Mouse (Mus musculus) lung, embryonic 14.5 days (tissue): ENCODE data around the gene Trim65. TPM values are rescaled to one million over a fixed set of nuclear protein-coding genes. Genes with fewer than 3 reads are reported as not detected.
A peak's percentile ranks its signal among the peaks of the same experiment; 100 is the strongest.

Experiments
- ATAC-seq: fragments of 200-750 bp; cut with Nextera tagmentation; 2 replicates; pipeline ENCODE4 v1.8.0; 2017; ENCODE audit warnings: mild to moderate bottlenecking, moderate TSS enrichment, moderate library complexity; ENCODE audit not compliant: insufficient read depth
- DNase-seq: peaks from one replicate; pipeline ENCODE4 v3.0.0-alpha.2; 2015
- H3K27ac ChIP-seq: fragments of 300-500 bp; sonication (generic); 2 replicates; pipeline ENCODE4 v1.5.1; 2014; ENCODE audit warnings: low read depth, mild to moderate bottlenecking, moderate library complexity
- H3K27me3 ChIP-seq: fragments of 300-500 bp; sonication (generic); 2 replicates; pipeline ENCODE4 v1.6.1; 2014; ENCODE audit warnings: low read length, control low read depth; ENCODE audit not compliant: insufficient read depth
- H3K36me3 ChIP-seq: fragments of 300-500 bp; sonication (generic); 2 replicates; pipeline ENCODE4 v1.6.1; 2014; ENCODE audit warnings: control low read depth; ENCODE audit not compliant: insufficient read depth
- H3K4me1 ChIP-seq: fragments of 300-500 bp; sonication (generic); 2 replicates; pipeline ENCODE4 v1.6.1; 2014; ENCODE audit warnings: antibody characterized with exemption, control low read depth; ENCODE audit not compliant: insufficient read depth
- H3K4me2 ChIP-seq: fragments of 300-500 bp; sonication (generic); 2 replicates; pipeline ENCODE4 v1.6.1; 2014; ENCODE audit warnings: mild to moderate bottlenecking
- H3K4me3 ChIP-seq: fragments of 300-500 bp; sonication (generic); 2 replicates; pipeline ENCODE4 v1.5.1; 2014; ENCODE audit warnings: low read depth, low read length
- H3K9ac ChIP-seq: fragments of 300-500 bp; sonication (generic); 2 replicates; pipeline ENCODE4 v1.6.1; 2014
- H3K9me3 ChIP-seq: fragments of 300-500 bp; sonication (generic); 2 replicates; pipeline ENCODE4 v1.6.1; 2016; ENCODE audit warnings: low read depth, low read length, control low read depth
- CTCF ChIP-seq: IDR thresholded peaks from 2 replicates; pipeline ENCODE4 v1.5.1; 2016; ENCODE audit warnings: antibody characterized with exemption, low read depth
- WGBS: fragments of 180-500 bp; shearing (Covaris S2); extraction: QIAGEN DNeasy Blood & Tissue Kit; methylation state at CpG from one replicate; pipeline ENCODE4 v1.1.7; 2014; 5-methylcytosine and 5-hydroxymethylcytosine counted together
- polyA plus RNA-seq: library from polyadenylated mRNA; unstranded; fragments of >200 nt; fragmentation: Nextera tagmentation; extraction: Ambion mirVana; gene quantifications from 2 replicates; pipeline ENCODE4 v1.2.1, GENCODE M21; 2014

Gene Trim65
- polyA plus RNA-seq, 1 experiment from 2014 or later, result 3.9 TPM

GRCm38 (mm10) chr11:116169214-116169613 lies 38.3 kb upstream of the Trim65 start:
- H3K36me3 ChIP-seq, result peaks cover 55% of the 10 kb centered on the region
- H3K27me3 ChIP-seq, result no peaks in the 10 kb centered on the region
- no peak for TF ChIP-seq CTCF
- no peaks in the 10 kb centered on the region for H3K9me3 ChIP-seq
- H3K4me1 ChIP-seq, result peaks cover 7% of the 10 kb centered on the region; the same call in 1 of the 2 replicates
- H3K9ac ChIP-seq, result no peak overlapping the region
- no peak for DNase-seq
- 86% methylated on average over 3 of the region's 3 CpGs for WGBS
- ATAC-seq, result no peak
- no peak overlapping the region for H3K4me3 ChIP-seq
- no peak overlapping the region for H3K27ac ChIP-seq
- H3K4me2 ChIP-seq, result no peak overlapping the region

- DNase-seq (peak; percentile 98), ATAC-seq (peak; percentile 97)
- peak within 1 kb of the TSS; percentile 95 for H3K27ac ChIP-seq
- H3K9ac ChIP-seq, result peak within 1 kb of the TSS; percentile 76
- H3K4me3 ChIP-seq, result peak within 1 kb of the TSS; percentile 67
- H3K9me3 ChIP-seq, result no peaks in the 10 kb centered on the region
- WGBS, result under 1% methylated on average over 40 of the region's 40 CpGs
- peak within 1 kb of the TSS; percentile 68 for H3K4me2 ChIP-seq
- no peak for TF ChIP-seq CTCF
- peaks cover 7% of the 10 kb centered on the region; the same call in 1 of the 2 replicates for H3K4me1 ChIP-seq
- H3K27me3 ChIP-seq, result no peaks in the 10 kb centered on the region
- H3K36me3 ChIP-seq, result peaks cover 56% of the 10 kb centered on the region
Measured at GRCm38 (mm10) chr11:116167884-116168439, 37.0 kb upstream of the Trim65 start, which contains the start of gene Fbf1. Fbf1 (minus strand) TSS chr11:116168166.

- 2% methylated on average over 6 of the region's 6 CpGs for WGBS
- H3K9ac ChIP-seq, result peak overlapping the region; percentile 76
- no peak for TF ChIP-seq CTCF
- H3K27me3 ChIP-seq, result no peaks in the 10 kb centered on the region
- ATAC-seq (peak; percentile 0; the same call in 1 of the 2 replicates), DNase-seq (peak; percentile 84)
- peak overlapping the region; percentile 67 for H3K4me3 ChIP-seq
- peaks cover 49% of the 10 kb centered on the region for H3K36me3 ChIP-seq
- peak overlapping the region; percentile 95 for H3K27ac ChIP-seq
- H3K4me1 ChIP-seq, result peaks cover 7% of the 10 kb centered on the region; the same call in 1 of the 2 replicates
- peak overlapping the region; percentile 68 for H3K4me2 ChIP-seq
- no peaks in the 10 kb centered on the region for H3K9me3 ChIP-seq
Measured at GRCm38 (mm10) chr11:116167232-116167631, 36.3 kb upstream of the Trim65 start.

- H3K4me3 ChIP-seq, result no peak overlapping the region
- no peak overlapping the region for H3K9ac ChIP-seq
- peaks cover 62% of the 10 kb centered on the region for H3K36me3 ChIP-seq
- WGBS, result 49% methylated on average over 9 of the region's 9 CpGs
- peaks cover 7% of the 10 kb centered on the region; the same call in 1 of the 2 replicates for H3K4me1 ChIP-seq
- DNase-seq, result no peak
- H3K4me2 ChIP-seq, result no peak overlapping the region
- no peaks in the 10 kb centered on the region for H3K9me3 ChIP-seq
- no peaks in the 10 kb centered on the region for H3K27me3 ChIP-seq
- no peak for ATAC-seq
- TF ChIP-seq CTCF, result no peak
- no peak overlapping the region for H3K27ac ChIP-seq
Measured at GRCm38 (mm10) chr11:116163002-116163401, 32.1 kb upstream of the Trim65 start.

- Histone ChIP-seq H3K27ac (no peak overlapping the region), H3K9ac (no peak overlapping the region), H3K9me3 (no peaks in the 10 kb centered on the region), H3K4me2 (no peak overlapping the region), H3K4me3 (no peak overlapping the region), H3K36me3 (peaks cover 71% of the 10 kb centered on the region), H3K4me1 (peaks cover 7% of the 10 kb centered on the region; the same call in 1 of the 2 replicates), H3K27me3 (no peaks in the 10 kb centered on the region)
- TF ChIP-seq CTCF, result no peak
- DNase-seq, result no peak
- 76% methylated on average over 10 of the region's 10 CpGs for WGBS
- no peak for ATAC-seq
Measured at GRCm38 (mm10) chr11:116162146-116162545, 31.2 kb upstream of the Trim65 start.

- no peak overlapping the region for H3K9ac ChIP-seq
- peaks cover 77% of the 10 kb centered on the region for H3K36me3 ChIP-seq
- DNase-seq, result no peak
Measured at GRCm38 (mm10) chr11:116161312-116161711, 30.4 kb upstream of the Trim65 start.

GRCm38 (mm10) chr11:116150960-116151359 lies 20.0 kb upstream of the Trim65 start:
- H3K27me3 ChIP-seq, result no peaks in the 10 kb centered on the region
- H3K9me3 ChIP-seq, result no peaks in the 10 kb centered on the region
- no peak overlapping the region for H3K27ac ChIP-seq
- H3K4me3 ChIP-seq, result no peak overlapping the region
- DNase-seq (no peak), ATAC-seq (no peak)
- WGBS, result 89% methylated on average over 2 of the region's 2 CpGs
- no peak overlapping the region for H3K9ac ChIP-seq
- no peaks in the 10 kb centered on the region for H3K4me1 ChIP-seq
- no peak overlapping the region for H3K4me2 ChIP-seq
- H3K36me3 ChIP-seq, result peaks cover 96% of the 10 kb centered on the region
- no peak for TF ChIP-seq CTCF

More at GRCm38 (mm10) chr11:116161312-116161711, 30.4 kb upstream of the Trim65 start:
- WGBS, result 43% methylated on average over 12 of the region's 12 CpGs
- Histone ChIP-seq H3K4me3 (no peak overlapping the region), H3K9me3 (no peaks in the 10 kb centered on the region), H3K4me2 (no peak overlapping the region), H3K27ac (no peak overlapping the region), H3K4me1 (peaks cover under 1% of the 10 kb centered on the region; the same call in 1 of the 2 replicates), H3K27me3 (no peaks in the 10 kb centered on the region)
- no peak for ATAC-seq
- no peak for TF ChIP-seq CTCF
